Mouse (Mus musculus) ovary, postnatal 36 days (tissue): ENCODE measurements at regions not wholly inside any gene's neighbourhood (a gene's known extent, or its start where the extent isn't known, plus 50 kb on each side); places are given as distances from the start of the nearest gene placed in this dataset.
A peak's percentile ranks its signal among the peaks of the same experiment; 100 is the strongest.
"Not testable (repeated sequence)": the region's sequence is repeated elsewhere in the genome, so short reads cannot be mapped to it uniquely, and the experiment has no call there.

Source experiments
- DNase-seq: peaks from one replicate; pipeline ENCODE4 v3.0.0; 2022; ENCODE audit warnings: low spot score, mixed read lengths

GRCm38 (mm10) chr8:26608001-26608400, 369.1 kb upstream of the Zfp703 start:
- no peak for DNase-seq

- DNase-seq, result no peak
These were observed 368.5 kb upstream of the Zfp703 start for GRCm38 (mm10) chr8:26608588-26608987.

- no peak for DNase-seq
These were observed 365.0 kb upstream of the Zfp703 start for GRCm38 (mm10) chr8:26612153-26612552.

- DNase-seq, result no peak
These were observed 354.6 kb upstream of the Zfp703 start for GRCm38 (mm10) chr8:26622311-26623052.

GRCm38 (mm10) chr8:26626186-26626585, 350.9 kb upstream of the Zfp703 start:
- no peak for DNase-seq

- no peak for DNase-seq
These were observed 350.5 kb upstream of the Zfp703 start for GRCm38 (mm10) chr8:26626651-26627077.

GRCm38 (mm10) chr8:26627191-26627891, 349.8 kb upstream of the Zfp703 start:
- no peak for DNase-seq

- DNase-seq, result no peak
These were observed 346.6 kb upstream of the Zfp703 start for GRCm38 (mm10) chr8:26630544-26630943.

GRCm38 (mm10) chr8:26635701-26636100, 341.4 kb upstream of the Zfp703 start:
- DNase-seq, result no peak

- not testable (repeated sequence) for DNase-seq
These were observed 331.8 kb upstream of the Zfp703 start for GRCm38 (mm10) chr8:26645375-26645774.

- DNase-seq, result no peak
These were observed 326.8 kb upstream of the Zfp703 start for GRCm38 (mm10) chr8:26650287-26650686.

- no peak for DNase-seq
These were observed 321.2 kb upstream of the Zfp703 start for GRCm38 (mm10) chr8:26655897-26656296.

GRCm38 (mm10) chr8:26656310-26657075, 320.6 kb upstream of the Zfp703 start:
- no peak for DNase-seq

GRCm38 (mm10) chr8:26659381-26659780, 317.7 kb upstream of the Zfp703 start:
- DNase-seq, result no peak

GRCm38 (mm10) chr8:26669541-26669940, 307.6 kb upstream of the Zfp703 start:
- no peak for DNase-seq

- DNase-seq, result no peak
These were observed 304.4 kb upstream of the Zfp703 start for GRCm38 (mm10) chr8:26672486-26673395.

- DNase-seq, result no peak
These were observed 299.5 kb upstream of the Zfp703 start for GRCm38 (mm10) chr8:26677584-26678138.

GRCm38 (mm10) chr8:26680891-26681381, 296.2 kb upstream of the Zfp703 start:
- peak; percentile 6 for DNase-seq

- peak; percentile 29 for DNase-seq
These were observed 290.0 kb upstream of the Zfp703 start for GRCm38 (mm10) chr8:26687146-26687545.

GRCm38 (mm10) chr8:26688035-26688434, 289.1 kb upstream of the Zfp703 start:
- no peak for DNase-seq
